Mouse (Mus musculus): ENCODE measurements around the gene Txnrd2. TPM values are rescaled to one million over a fixed set of nuclear protein-coding genes. Genes with fewer than 3 reads are reported as not detected.

Gene Txnrd2
- total RNA-seq, 1 experiment: 7.9 TPM

GRCm38 (mm10) chr16:18391127-18391526 lies 35.1 kb upstream of the Txnrd2 start:
- Histone ChIP-seq H3K4me1 (ENCODE audit: control insufficient read depth in 2 of 2, insufficient read depth in 2 of 2, low read length in 2 of 2, poor library complexity in 1 of 2) (peaks cover 23 to 45% of the 10 kb centered on the region in 2 experiments), H3K9me3 (ENCODE audit: control insufficient read depth, insufficient read depth, low read depth, low read length) (no peaks in the 10 kb centered on the region), H3K4me3 (ENCODE audit: insufficient read depth in 1 of 2, low read depth in 1 of 2, low read length in 2 of 2, poor library complexity in 1 of 2, severe bottlenecking in 1 of 2) (no peak overlapping the region), H3K27ac (ENCODE audit: insufficient read depth, low read depth, low read length, poor library complexity, severe bottlenecking) (no peak overlapping the region), H3K36me3 (ENCODE audit: control insufficient read depth, insufficient read depth, low read length, poor library complexity, severe bottlenecking) (no peaks in the 10 kb centered on the region), H3K9ac (ENCODE audit: insufficient read depth, low read depth, low read length, poor library complexity, severe bottlenecking) (no peak overlapping the region)
- in situ Hi-C loops (cut with MboI; ENCODE audit: low sequenced_read_pairs in 2 of 2, unreplicated experiment in 2 of 2): no loop called here
- DNase-seq (ENCODE audit: low read depth, low spot score): no peak
- no peak for TF ChIP-seq HCFC1 (IDR thresholded peaks at IDR 0.05; ENCODE audit: borderline replicate concordance, insufficient read depth, low read length)
- TF ChIP-seq CHD2 (IDR thresholded peaks at IDR 0.05; ENCODE audit: low read depth, low read length): no peak
- TF ChIP-seq ZNF384 (IDR thresholded peaks at IDR 0.05; ENCODE audit: low read depth, low read length): no peak
- no peak for TF ChIP-seq MAFK (IDR thresholded peaks at IDR 0.05; ENCODE audit: insufficient read depth, low read depth, low read length)
- TF ChIP-seq ZC3H11A (IDR thresholded peaks at IDR 0.05; ENCODE audit: borderline replicate concordance, low read depth, low read length): no peak

GRCm38 (mm10) chr16:18391728-18392127 lies 34.5 kb upstream of the Txnrd2 start:
- in situ Hi-C loops (cut with MboI; ENCODE audit: low sequenced_read_pairs in 2 of 2, unreplicated experiment in 2 of 2): no loop called here
- Histone ChIP-seq H3K4me3 (ENCODE audit: insufficient read depth in 1 of 2, low read depth in 1 of 2, low read length in 2 of 2, poor library complexity in 1 of 2, severe bottlenecking in 1 of 2) (no peak overlapping the region), H3K9me3 (ENCODE audit: control insufficient read depth, insufficient read depth, low read depth, low read length) (no peaks in the 10 kb centered on the region), H3K27ac (ENCODE audit: insufficient read depth, low read depth, low read length, poor library complexity, severe bottlenecking) (no peak overlapping the region), H3K36me3 (ENCODE audit: control insufficient read depth, insufficient read depth, low read length, poor library complexity, severe bottlenecking) (peaks cover under 1% of the 10 kb centered on the region; the same call in 1 of the 2 replicates), H3K4me1 (ENCODE audit: control insufficient read depth in 2 of 2, insufficient read depth in 2 of 2, low read length in 2 of 2, poor library complexity in 1 of 2) (peaks cover 20 to 44% of the 10 kb centered on the region in 2 experiments), H3K9ac (ENCODE audit: insufficient read depth, low read depth, low read length, poor library complexity, severe bottlenecking) (no peak overlapping the region)
- DNase-seq (ENCODE audit: low read depth, low spot score): no peak
- TF ChIP-seq CHD2 (IDR thresholded peaks at IDR 0.05; ENCODE audit: low read depth, low read length): no peak
- TF ChIP-seq ZC3H11A (IDR thresholded peaks at IDR 0.05; ENCODE audit: borderline replicate concordance, low read depth, low read length): no peak
- TF ChIP-seq ZNF384 (IDR thresholded peaks at IDR 0.05; ENCODE audit: low read depth, low read length): no peak
- no peak for TF ChIP-seq HCFC1 (IDR thresholded peaks at IDR 0.05; ENCODE audit: borderline replicate concordance, insufficient read depth, low read length)
- TF ChIP-seq MAFK (IDR thresholded peaks at IDR 0.05; ENCODE audit: insufficient read depth, low read depth, low read length): no peak

- H3K4me3 ChIP-seq (ENCODE audit: insufficient read depth in 1 of 2, low read depth in 1 of 2, low read length in 2 of 2, poor library complexity in 1 of 2, severe bottlenecking in 1 of 2): peak overlapping the region; percentile 81 to 90
- peak; percentile 77 for DNase-seq (ENCODE audit: low read depth, low spot score)
- no peaks in the 10 kb centered on the region for H3K9me3 ChIP-seq (ENCODE audit: control insufficient read depth, insufficient read depth, low read depth, low read length)
- TF ChIP-seq CHD2 (IDR thresholded peaks at IDR 0.05; ENCODE audit: low read depth, low read length): no peak
- no peak for TF ChIP-seq HCFC1 (IDR thresholded peaks at IDR 0.05; ENCODE audit: borderline replicate concordance, insufficient read depth, low read length)
- TF ChIP-seq MAFK (IDR thresholded peaks at IDR 0.05; ENCODE audit: insufficient read depth, low read depth, low read length): no peak
- in situ Hi-C loops (cut with MboI; ENCODE audit: low sequenced_read_pairs in 2 of 2, unreplicated experiment in 2 of 2): no loop called here
- H3K27ac ChIP-seq (ENCODE audit: insufficient read depth, low read depth, low read length, poor library complexity, severe bottlenecking): peak overlapping the region; percentile 16; the same call in 1 of the 2 replicates
- peaks cover 19 to 35% of the 10 kb centered on the region in 2 experiments for H3K4me1 ChIP-seq (ENCODE audit: control insufficient read depth in 2 of 2, insufficient read depth in 2 of 2, low read length in 2 of 2, poor library complexity in 1 of 2)
- peaks cover 10% of the 10 kb centered on the region; the same call in 1 of the 2 replicates for H3K36me3 ChIP-seq (ENCODE audit: control insufficient read depth, insufficient read depth, low read length, poor library complexity, severe bottlenecking)
- peak overlapping the region; percentile 83 for H3K9ac ChIP-seq (ENCODE audit: insufficient read depth, low read depth, low read length, poor library complexity, severe bottlenecking)
Observed at GRCm38 (mm10) chr16:18392469-18393426, 33.4 kb upstream of the Txnrd2 start.

- in situ Hi-C loops (cut with MboI; ENCODE audit: low sequenced_read_pairs in 2 of 2, unreplicated experiment in 2 of 2): no loop called here
- DNase-seq (ENCODE audit: low read depth, low spot score): no peak
- H3K36me3 ChIP-seq (ENCODE audit: control insufficient read depth, insufficient read depth, low read length, poor library complexity, severe bottlenecking): peaks cover 17% of the 10 kb centered on the region
- H3K4me3 ChIP-seq (ENCODE audit: insufficient read depth in 1 of 2, low read depth in 1 of 2, low read length in 2 of 2, poor library complexity in 1 of 2, severe bottlenecking in 1 of 2): peak overlapping the region; percentile 81 to 90
- no peak overlapping the region for H3K27ac ChIP-seq (ENCODE audit: insufficient read depth, low read depth, low read length, poor library complexity, severe bottlenecking)
- TF ChIP-seq HCFC1 (IDR thresholded peaks at IDR 0.05; ENCODE audit: borderline replicate concordance, insufficient read depth, low read length) (no peak), MAFK (IDR thresholded peaks at IDR 0.05; ENCODE audit: insufficient read depth, low read depth, low read length) (no peak), ZC3H11A (IDR thresholded peaks at IDR 0.05; ENCODE audit: borderline replicate concordance, low read depth, low read length) (no peak), CHD2 (IDR thresholded peaks at IDR 0.05; ENCODE audit: low read depth, low read length) (no peak), ZNF384 (IDR thresholded peaks at IDR 0.05; ENCODE audit: low read depth, low read length) (no peak)
- H3K9me3 ChIP-seq (ENCODE audit: control insufficient read depth, insufficient read depth, low read depth, low read length): no peaks in the 10 kb centered on the region
- H3K4me1 ChIP-seq (ENCODE audit: control insufficient read depth in 2 of 2, insufficient read depth in 2 of 2, low read length in 2 of 2, poor library complexity in 1 of 2): peaks cover 13 to 33% of the 10 kb centered on the region in 2 experiments
- peak overlapping the region; percentile 83; the same call in 1 of the 2 replicates for H3K9ac ChIP-seq (ENCODE audit: insufficient read depth, low read depth, low read length, poor library complexity, severe bottlenecking)
Observed at GRCm38 (mm10) chr16:18393595-18393994, 32.6 kb upstream of the Txnrd2 start.

Data from ES-E14 (cell line).